Mouse (Mus musculus) liver, postnatal 0 days (tissue): ENCODE results near the gene Rps26.

Experiments
- CTCF ChIP-seq: sonication (generic); IDR thresholded peaks from 2 replicates; pipeline ENCODE4 v1.5.1; 2016; ENCODE audit warnings: antibody characterized with exemption, low read depth
- EP300 ChIP-seq: IDR thresholded peaks from 2 replicates; pipeline ENCODE4 v1.6.1; 2016; ENCODE audit warnings: antibody characterized with exemption, low read depth, mild to moderate bottlenecking

GRCm38 (mm10) chr10:128674469-128675008 is 48.0 kb upstream of the Rps26 start:
- TF ChIP-seq EP300 (no peak), CTCF (peak; percentile 77)
